Mouse (Mus musculus): ENCODE results near the gene Rapgef6. TPM values are rescaled to one million over a fixed set of nuclear protein-coding genes. Genes with fewer than 3 reads are reported as not detected.

The Rapgef6 gene
- polyA plus RNA-seq, 1 experiment from 2014 or later, result 40.6 TPM

DNA sequence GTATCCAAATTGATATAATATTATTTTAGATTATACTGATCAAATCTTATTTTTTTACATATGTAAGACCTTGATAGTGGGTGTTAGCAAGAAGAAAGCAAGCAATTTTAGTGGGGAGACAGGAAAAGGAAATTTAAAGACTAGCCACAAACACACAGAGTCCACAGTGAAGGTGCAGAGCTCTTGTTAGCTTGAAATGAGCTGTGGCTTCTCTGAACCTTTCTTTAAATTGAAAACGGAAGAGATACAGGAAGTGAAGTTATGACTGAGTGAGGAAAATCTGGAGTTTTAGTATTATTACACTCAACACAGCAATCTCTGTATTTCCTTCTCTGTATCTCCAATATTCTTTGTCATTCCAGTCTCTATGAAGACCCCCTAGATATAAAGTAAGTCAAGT lies 104.3 kb downstream of the Rapgef6 start:
- no peak overlapping the region for H3K4me2 ChIP-seq (ENCODE audit: low read depth, low read length)
- no peaks in the 10 kb centered on the region for H3K4me1 ChIP-seq (ENCODE audit: control insufficient read depth, insufficient read depth, low read length)
- 0 out of 2 replicates have a peak, but pooled peaks cover 3% of the 10 kb centered on the region for H3K36me3 ChIP-seq (ENCODE audit: control insufficient read depth, insufficient read depth, low read length)
- H3K9me3 ChIP-seq (ENCODE audit: control insufficient read depth, low read length), result no peaks in the 10 kb centered on the region
- H3K27me3 ChIP-seq (ENCODE audit: control insufficient read depth, insufficient read depth, low read length), result no peaks in the 10 kb centered on the region
- no peak overlapping the region for H3K27ac ChIP-seq (ENCODE audit: low read depth, low read length)
- H3K4me3 ChIP-seq (ENCODE audit: low read depth, low read length), result no peak overlapping the region
- WGBS, result 92% methylated on average over 1 of the region's 1 CpGs
- H3K9ac ChIP-seq (replicated peaks; ENCODE audit: low read depth, low read length), result no peak overlapping the region
- ATAC-seq (ENCODE audit: low read depth), result no peak

DNA sequence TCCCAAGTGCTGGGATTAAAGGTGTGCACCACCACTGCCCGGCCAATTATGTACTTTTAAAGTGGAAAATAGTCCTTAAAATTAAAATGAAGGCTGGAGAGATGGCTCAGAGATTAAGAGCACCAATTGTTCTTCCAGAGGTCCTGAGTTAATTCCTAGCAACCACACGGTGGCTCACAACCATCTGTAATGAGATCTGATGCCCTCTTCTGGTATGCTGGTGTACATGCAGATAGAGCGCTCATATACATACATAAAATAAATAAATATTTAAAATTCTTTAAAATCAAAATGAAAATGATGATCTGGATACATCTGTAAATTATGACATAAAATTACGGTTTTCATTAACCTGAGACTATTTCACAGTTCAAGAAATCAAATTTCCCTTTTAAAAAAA lies 123.8 kb downstream of the Rapgef6 start:
- ATAC-seq (ENCODE audit: low read depth), result no peak
- H3K36me3 ChIP-seq (ENCODE audit: control insufficient read depth, insufficient read depth, low read length), result peaks cover 5% of the 10 kb centered on the region; the same call in 1 of the 2 replicates
- no peak overlapping the region for H3K9ac ChIP-seq (replicated peaks; ENCODE audit: low read depth, low read length)
- no peaks in the 10 kb centered on the region for H3K4me1 ChIP-seq (ENCODE audit: control insufficient read depth, insufficient read depth, low read length)
- no peak overlapping the region for H3K4me2 ChIP-seq (ENCODE audit: low read depth, low read length)
- no peak overlapping the region for H3K27ac ChIP-seq (ENCODE audit: low read depth, low read length)
- H3K4me3 ChIP-seq (ENCODE audit: low read depth, low read length), result no peak overlapping the region
- whole genome bisulfite sequencing, result 95% methylated on average over 4 of the region's 4 CpGs
- no peaks in the 10 kb centered on the region for H3K9me3 ChIP-seq (ENCODE audit: control insufficient read depth, low read length)
- H3K27me3 ChIP-seq (ENCODE audit: control insufficient read depth, insufficient read depth, low read length), result no peaks in the 10 kb centered on the region

DNA sequence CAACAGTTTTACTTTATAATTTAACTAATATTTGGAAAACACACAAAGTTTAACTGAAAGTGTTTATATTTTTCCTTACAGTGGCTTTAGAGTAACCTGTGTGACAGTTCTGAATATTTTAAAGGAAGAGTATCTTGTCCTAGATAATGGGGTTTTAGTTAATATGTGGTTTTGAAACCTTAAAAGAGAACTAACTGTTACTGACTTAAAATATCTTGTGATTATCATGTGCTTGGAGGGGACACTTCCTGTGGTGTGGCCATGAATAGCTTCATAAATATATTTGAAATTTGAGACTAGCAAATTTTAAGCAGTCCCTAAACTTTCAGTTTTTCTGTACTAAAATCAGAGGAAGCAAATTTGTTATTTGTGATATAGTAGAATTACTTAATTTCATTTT lies 125.9 kb downstream of the Rapgef6 start:
- Histone ChIP-seq H3K9me3 (ENCODE audit: control insufficient read depth, low read length) (no peaks in the 10 kb centered on the region), H3K36me3 (ENCODE audit: control insufficient read depth, insufficient read depth, low read length) (peaks cover 5% of the 10 kb centered on the region; the same call in 1 of the 2 replicates), H3K9ac (replicated peaks; ENCODE audit: low read depth, low read length) (no peak overlapping the region), H3K27ac (ENCODE audit: low read depth, low read length) (no peak overlapping the region), H3K27me3 (ENCODE audit: control insufficient read depth, insufficient read depth, low read length) (no peaks in the 10 kb centered on the region), H3K4me2 (ENCODE audit: low read depth, low read length) (no peak overlapping the region), H3K4me3 (ENCODE audit: low read depth, low read length) (no peak overlapping the region), H3K4me1 (ENCODE audit: control insufficient read depth, insufficient read depth, low read length) (no peaks in the 10 kb centered on the region)
- no peak for ATAC-seq (ENCODE audit: low read depth)

DNA sequence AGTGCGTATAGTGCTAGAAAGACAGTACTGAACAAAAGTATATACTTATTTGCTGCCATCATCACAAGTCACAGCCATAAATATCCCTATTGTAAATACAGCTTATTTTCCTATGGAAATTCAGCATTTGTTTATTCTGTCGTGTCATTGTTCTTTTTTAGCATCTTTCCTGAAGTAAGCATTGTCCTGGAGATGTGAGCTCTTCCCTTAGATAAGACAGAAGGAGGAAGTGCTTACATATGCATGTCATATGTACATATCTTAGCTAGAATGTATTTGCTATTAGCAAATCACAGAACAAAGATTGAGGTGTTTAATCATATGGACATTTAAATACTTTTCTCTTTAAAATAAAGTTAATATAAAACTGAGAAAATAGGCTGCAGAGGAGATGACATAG lies 132.8 kb downstream of the Rapgef6 start:
- no peak overlapping the region for H3K9ac ChIP-seq (replicated peaks; ENCODE audit: low read depth, low read length)
- H3K4me1 ChIP-seq (ENCODE audit: control insufficient read depth, insufficient read depth, low read length), result no peaks in the 10 kb centered on the region
- no peak overlapping the region for H3K4me3 ChIP-seq (ENCODE audit: low read depth, low read length)
- H3K4me2 ChIP-seq (ENCODE audit: low read depth, low read length), result no peak overlapping the region
- H3K9me3 ChIP-seq (ENCODE audit: control insufficient read depth, low read length), result no peaks in the 10 kb centered on the region
- no peak for ATAC-seq (ENCODE audit: low read depth)
- 0 out of 2 replicates have a peak, but pooled peaks cover 8% of the 10 kb centered on the region for H3K36me3 ChIP-seq (ENCODE audit: control insufficient read depth, insufficient read depth, low read length)
- no peaks in the 10 kb centered on the region for H3K27me3 ChIP-seq (ENCODE audit: control insufficient read depth, insufficient read depth, low read length)
- H3K27ac ChIP-seq (ENCODE audit: low read depth, low read length), result no peak overlapping the region
- WGBS, result 88% methylated on average over 2 of the region's 2 CpGs

DNA sequence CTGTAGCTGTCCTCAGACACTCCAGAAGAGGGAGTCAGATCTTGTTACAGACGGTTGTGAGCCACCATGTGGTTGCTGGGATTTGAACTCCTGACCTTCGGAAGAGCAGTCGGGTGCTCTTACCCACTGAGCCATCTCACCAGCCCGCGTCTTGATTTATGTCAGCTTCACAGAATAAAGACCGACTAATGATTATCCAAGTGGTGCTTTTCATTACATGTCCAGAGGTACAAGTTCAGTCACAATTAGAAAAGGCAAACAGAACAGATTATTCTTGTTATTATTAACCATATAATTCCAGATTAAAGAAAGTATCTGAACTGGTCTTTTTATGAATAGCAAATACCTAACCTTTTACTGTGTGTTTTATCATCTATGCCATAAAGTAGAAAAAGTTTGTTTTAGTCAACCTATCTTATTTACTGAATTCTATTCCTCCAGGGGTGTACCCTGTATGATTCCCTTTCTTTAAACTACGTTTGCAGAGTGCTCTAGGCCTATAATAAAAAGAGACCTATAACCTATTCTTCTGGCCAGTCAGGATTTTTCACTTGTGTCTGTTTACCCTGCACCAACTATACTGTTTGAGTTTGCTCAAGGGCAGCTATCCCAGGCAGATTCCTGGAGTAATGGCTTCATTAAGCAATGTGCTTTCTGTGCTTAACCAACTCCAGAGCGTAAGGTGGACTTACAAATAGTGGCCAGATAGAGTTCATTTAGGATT lies 151.1 kb downstream of the Rapgef6 start:
- no peak overlapping the region for H3K4me3 ChIP-seq (ENCODE audit: low read depth, low read length)
- no peak overlapping the region for H3K4me2 ChIP-seq (ENCODE audit: low read depth, low read length)
- 62% methylated on average over 8 of the region's 8 CpGs for WGBS
- no peaks in the 10 kb centered on the region for H3K27me3 ChIP-seq (ENCODE audit: control insufficient read depth, insufficient read depth, low read length)
- no peak overlapping the region for H3K27ac ChIP-seq (ENCODE audit: low read depth, low read length)
- no peaks in the 10 kb centered on the region for H3K9me3 ChIP-seq (ENCODE audit: control insufficient read depth, low read length)
- H3K4me1 ChIP-seq (ENCODE audit: control insufficient read depth, insufficient read depth, low read length), result no peaks in the 10 kb centered on the region
- ATAC-seq (ENCODE audit: low read depth), result no peak
- no peak overlapping the region for H3K9ac ChIP-seq (replicated peaks; ENCODE audit: low read depth, low read length)
- H3K36me3 ChIP-seq (ENCODE audit: control insufficient read depth, insufficient read depth, low read length), result no peaks in the 10 kb centered on the region; the same call in none of the 2 replicates

DNA sequence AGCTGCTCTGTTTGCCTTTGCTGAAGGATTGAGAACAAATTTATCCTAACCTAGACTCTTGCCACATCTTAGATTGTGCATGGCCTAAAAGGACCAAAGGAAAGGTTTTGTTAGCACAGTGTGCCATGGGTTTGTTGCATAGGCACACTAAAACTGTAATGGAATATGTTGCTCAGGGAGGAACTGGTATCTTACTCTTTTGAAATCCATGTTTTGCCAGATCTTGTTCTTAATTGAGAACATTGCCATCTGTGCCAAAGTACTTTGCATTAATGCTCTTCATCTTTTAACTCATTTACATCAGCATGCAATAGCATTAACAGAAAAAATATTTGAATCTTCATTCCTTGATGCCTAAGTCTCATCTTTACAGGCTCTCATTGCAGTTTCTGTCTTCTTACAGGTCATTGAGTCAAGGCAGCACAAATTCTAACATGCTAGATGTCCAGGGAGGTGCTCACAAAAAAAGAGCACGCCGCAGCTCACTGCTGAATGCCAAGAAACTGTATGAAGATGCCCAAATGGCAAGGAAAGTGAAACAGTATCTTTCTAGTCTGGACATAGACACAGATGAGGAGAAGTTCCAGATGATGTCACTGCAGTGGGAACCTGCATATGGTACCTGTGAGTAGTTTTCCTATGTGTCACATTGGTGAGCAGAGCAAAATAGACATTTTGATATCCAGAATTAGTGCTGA lies 153.3 kb downstream of the Rapgef6 start:
- WGBS, result 99% methylated on average over 2 of the region's 2 CpGs
- no peak for ATAC-seq (ENCODE audit: low read depth)
- Histone ChIP-seq H3K9ac (replicated peaks; ENCODE audit: low read depth, low read length) (no peak overlapping the region), H3K9me3 (ENCODE audit: control insufficient read depth, low read length) (no peaks in the 10 kb centered on the region), H3K4me2 (ENCODE audit: low read depth, low read length) (no peak overlapping the region), H3K27me3 (ENCODE audit: control insufficient read depth, insufficient read depth, low read length) (no peaks in the 10 kb centered on the region), H3K4me1 (ENCODE audit: control insufficient read depth, insufficient read depth, low read length) (no peaks in the 10 kb centered on the region), H3K27ac (ENCODE audit: low read depth, low read length) (no peak overlapping the region), H3K36me3 (ENCODE audit: control insufficient read depth, insufficient read depth, low read length) (peaks cover 16% of the 10 kb centered on the region), H3K4me3 (ENCODE audit: low read depth, low read length) (no peak overlapping the region)

DNA sequence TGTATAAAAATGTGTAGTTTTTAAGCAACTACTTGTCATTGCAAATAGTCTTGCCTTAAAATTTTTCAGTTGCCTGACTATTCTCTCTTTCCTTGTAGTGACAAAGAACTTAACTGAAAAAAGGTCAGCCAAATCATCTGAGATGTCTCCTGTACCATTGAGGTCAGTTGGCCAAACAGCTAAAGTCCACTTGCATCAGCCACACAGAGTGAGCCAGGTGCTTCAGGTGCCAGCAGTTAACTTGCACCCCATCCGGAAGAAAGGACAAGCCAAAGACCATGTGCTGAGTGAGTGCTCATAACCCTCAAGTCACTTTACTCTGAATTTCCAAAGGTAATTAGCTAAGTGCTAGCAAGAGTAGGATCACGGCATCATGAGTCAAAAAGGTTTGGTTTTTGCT lies 156.5 kb downstream of the Rapgef6 start:
- Histone ChIP-seq H3K9ac (replicated peaks; ENCODE audit: low read depth, low read length) (no peak overlapping the region), H3K9me3 (ENCODE audit: control insufficient read depth, low read length) (no peaks in the 10 kb centered on the region), H3K27me3 (ENCODE audit: control insufficient read depth, insufficient read depth, low read length) (no peaks in the 10 kb centered on the region), H3K4me3 (ENCODE audit: low read depth, low read length) (no peak overlapping the region), H3K4me1 (ENCODE audit: control insufficient read depth, insufficient read depth, low read length) (no peaks in the 10 kb centered on the region), H3K27ac (ENCODE audit: low read depth, low read length) (no peak overlapping the region), H3K4me2 (ENCODE audit: low read depth, low read length) (no peak overlapping the region), H3K36me3 (ENCODE audit: control insufficient read depth, insufficient read depth, low read length) (peaks cover 17% of the 10 kb centered on the region)
- 98% methylated on average over 2 of the region's 2 CpGs for WGBS
- ATAC-seq (ENCODE audit: low read depth), result no peak

DNA sequence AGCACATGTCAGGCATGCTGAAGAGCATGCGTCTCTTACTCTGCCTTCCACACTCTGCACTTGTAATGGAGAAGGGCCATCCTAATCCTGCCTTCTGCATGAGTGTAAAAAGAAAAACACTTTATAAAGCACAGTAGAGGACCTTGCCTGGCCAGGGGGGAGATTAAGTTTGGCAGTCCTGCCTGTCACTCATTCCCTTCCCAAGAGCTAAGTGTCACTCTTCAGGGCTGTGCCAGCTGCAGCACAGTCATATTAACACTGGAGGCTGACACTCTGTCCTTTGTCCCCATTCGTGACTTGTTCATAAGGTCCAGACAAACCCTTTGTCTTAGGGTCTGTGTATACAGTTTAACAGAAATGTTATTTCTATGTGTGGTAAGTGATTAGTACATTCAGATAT lies 162.2 kb downstream of the Rapgef6 start:
- no peaks in the 10 kb centered on the region for H3K4me1 ChIP-seq (ENCODE audit: control insufficient read depth, insufficient read depth, low read length)
- no peaks in the 10 kb centered on the region for H3K9me3 ChIP-seq (ENCODE audit: control insufficient read depth, low read length)
- H3K36me3 ChIP-seq (ENCODE audit: control insufficient read depth, insufficient read depth, low read length), result peaks cover 14% of the 10 kb centered on the region
- no peaks in the 10 kb centered on the region for H3K27me3 ChIP-seq (ENCODE audit: control insufficient read depth, insufficient read depth, low read length)
- no peak for ATAC-seq (ENCODE audit: low read depth)
- no peak overlapping the region for H3K4me2 ChIP-seq (ENCODE audit: low read depth, low read length)
- 95% methylated on average over 2 of the region's 2 CpGs for WGBS
- H3K9ac ChIP-seq (replicated peaks; ENCODE audit: low read depth, low read length), result no peak overlapping the region
- H3K4me3 ChIP-seq (ENCODE audit: low read depth, low read length), result no peak overlapping the region
- no peak overlapping the region for H3K27ac ChIP-seq (ENCODE audit: low read depth, low read length)

DNA sequence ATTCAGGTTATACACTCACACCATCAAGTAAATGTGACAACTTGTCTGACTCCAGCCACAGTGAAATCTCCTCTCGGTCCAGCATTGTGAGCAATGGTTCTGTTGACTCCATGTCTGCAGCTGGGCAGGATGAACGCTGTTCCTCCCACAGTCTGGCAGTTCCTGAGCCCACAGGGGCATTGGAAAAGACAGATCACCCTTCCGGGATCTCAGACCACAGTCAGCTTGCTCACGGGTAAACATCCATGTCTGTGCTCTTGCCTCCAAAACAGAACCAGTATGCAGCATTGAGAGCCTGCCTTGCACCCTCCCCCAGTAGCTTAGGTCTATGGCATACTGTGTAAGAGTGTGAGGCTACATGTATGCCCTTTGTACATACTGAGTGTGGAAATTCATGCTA lies 167.5 kb downstream of the Rapgef6 start:
- 82% methylated on average over 4 of the region's 4 CpGs for WGBS
- Histone ChIP-seq H3K27ac (ENCODE audit: low read depth, low read length) (no peak overlapping the region), H3K9me3 (ENCODE audit: control insufficient read depth, low read length) (no peaks in the 10 kb centered on the region), H3K9ac (replicated peaks; ENCODE audit: low read depth, low read length) (no peak overlapping the region), H3K27me3 (ENCODE audit: control insufficient read depth, insufficient read depth, low read length) (no peaks in the 10 kb centered on the region), H3K4me1 (ENCODE audit: control insufficient read depth, insufficient read depth, low read length) (no peaks in the 10 kb centered on the region), H3K4me3 (ENCODE audit: low read depth, low read length) (no peak overlapping the region), H3K4me2 (ENCODE audit: low read depth, low read length) (no peak overlapping the region), H3K36me3 (ENCODE audit: control insufficient read depth, insufficient read depth, low read length) (peaks cover 26% of the 10 kb centered on the region)
- no peak for ATAC-seq (ENCODE audit: low read depth)
